Mouse (Mus musculus): ENCODE measurements around the gene Mtcp1.
A peak's percentile ranks its signal among the peaks of the same experiment; 100 is the strongest.

Mtcp1 gene

DNA sequence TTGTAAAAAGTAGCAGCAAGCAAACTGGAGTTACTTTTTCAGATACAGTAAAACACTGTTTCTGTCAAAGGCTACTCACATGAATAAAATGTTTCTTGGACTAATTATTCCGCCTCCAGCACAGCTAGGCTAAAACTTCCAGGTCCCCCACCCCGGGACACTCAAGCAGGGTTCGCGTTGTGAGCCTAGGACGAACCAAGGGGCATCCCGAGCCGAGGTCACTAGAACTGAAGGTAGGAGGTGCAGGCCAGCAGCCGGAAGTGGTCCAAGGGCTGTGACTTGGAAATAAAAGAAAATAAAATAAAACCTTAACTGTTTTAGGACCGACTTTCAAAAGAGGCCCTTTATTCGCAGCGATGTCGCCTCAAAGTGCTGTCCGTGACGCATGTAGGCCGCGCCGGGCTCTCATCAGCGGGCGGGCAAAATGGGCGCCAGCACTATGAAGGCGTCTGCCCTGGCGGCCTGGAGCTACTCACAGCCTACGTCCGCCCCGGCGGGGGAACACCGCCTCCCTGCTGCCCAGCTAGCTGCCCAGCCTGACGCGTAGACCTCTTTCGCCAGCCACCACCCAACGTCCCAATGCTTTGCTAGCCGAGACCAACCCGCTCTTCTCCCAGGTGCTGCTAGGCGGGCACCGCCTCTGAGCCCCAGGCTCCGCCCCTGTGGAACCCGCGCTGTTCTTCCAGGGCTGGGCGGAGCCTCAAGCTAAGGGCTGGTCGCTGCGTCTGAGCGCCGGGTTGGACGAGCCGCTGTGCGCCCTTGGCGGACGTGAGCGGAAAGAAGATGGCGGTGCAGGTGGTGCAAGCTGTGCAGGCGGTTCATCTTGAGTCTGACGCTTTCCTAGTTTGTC lies at the start of gene Mtcp1, which contains the start of the genes Cmc4 and Brcc3:
Mtcp1 (minus strand) TSS at position 653 of the 850 bp plus-strand sequence.
Cmc4 (minus strand) TSS at position 649 of the 850 bp plus-strand sequence.
Brcc3 (plus strand) TSS at position 693 of the 850 bp plus-strand sequence.
- peak; percentile 91 for DNase-seq (ENCODE audit: low spot score in 2 of 2)

DNA sequence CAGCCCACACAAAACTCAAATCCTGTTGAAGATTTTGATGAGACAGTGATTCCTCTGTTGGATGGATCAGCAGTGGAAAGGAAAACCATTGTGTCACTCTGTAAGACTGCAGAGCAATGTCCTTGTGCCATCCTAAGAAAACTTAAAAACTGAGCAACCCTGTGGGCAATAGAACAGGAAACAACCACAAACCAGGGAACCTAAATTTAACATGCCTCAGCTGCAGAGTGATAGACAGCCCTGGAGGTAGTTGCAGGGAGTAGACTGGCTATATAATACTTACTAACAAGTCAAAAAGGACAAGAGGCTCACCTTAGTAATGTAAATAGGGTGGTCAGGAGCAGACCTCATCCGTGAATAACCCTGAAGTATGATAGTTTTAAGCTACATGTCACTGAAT lies 38.2 kb upstream of the Mtcp1 start:
- no peak for DNase-seq (ENCODE audit: low spot score in 2 of 2)

DNA sequence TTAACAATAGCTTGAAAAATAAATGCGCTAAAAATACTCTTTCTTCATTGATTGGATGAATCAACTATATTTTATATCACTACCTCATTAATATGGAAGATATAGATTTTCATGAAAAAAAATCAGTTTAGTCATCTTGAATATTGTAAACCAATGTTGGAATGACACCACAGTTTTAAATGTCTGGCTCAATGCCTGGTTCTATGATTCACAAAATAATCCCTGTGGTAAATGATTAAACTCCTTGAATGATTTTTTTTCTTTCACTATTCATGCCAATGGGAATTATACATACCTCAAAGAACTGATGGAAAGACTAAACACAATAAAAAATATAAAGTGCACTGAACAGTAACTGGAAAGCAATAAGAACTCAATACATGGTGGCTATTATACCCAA lies 6.7 kb downstream of the Mtcp1 start:
- DNase-seq (ENCODE audit: low spot score in 2 of 2), result no peak

DNA sequence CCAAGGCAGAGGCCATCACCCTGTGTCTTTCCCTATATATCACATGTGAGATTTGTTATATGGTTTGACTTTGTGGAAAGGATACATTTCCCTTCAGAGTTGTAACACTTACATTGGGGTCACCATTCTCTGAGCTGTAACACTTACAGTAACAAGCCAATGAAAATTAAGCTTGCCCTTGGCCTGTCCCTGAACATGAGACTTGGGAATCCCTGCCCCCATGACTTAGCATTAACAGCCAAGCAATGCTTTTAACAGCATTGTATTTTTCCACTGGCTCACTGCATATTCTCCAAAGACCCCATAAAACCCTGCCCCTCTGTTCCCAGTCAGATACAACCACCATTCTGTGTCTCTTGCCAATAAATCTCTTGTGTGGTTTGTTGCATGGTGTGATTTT lies 13.0 kb downstream of the Mtcp1 start:
- DNase-seq (ENCODE audit: low spot score in 2 of 2), result no peak

DNA sequence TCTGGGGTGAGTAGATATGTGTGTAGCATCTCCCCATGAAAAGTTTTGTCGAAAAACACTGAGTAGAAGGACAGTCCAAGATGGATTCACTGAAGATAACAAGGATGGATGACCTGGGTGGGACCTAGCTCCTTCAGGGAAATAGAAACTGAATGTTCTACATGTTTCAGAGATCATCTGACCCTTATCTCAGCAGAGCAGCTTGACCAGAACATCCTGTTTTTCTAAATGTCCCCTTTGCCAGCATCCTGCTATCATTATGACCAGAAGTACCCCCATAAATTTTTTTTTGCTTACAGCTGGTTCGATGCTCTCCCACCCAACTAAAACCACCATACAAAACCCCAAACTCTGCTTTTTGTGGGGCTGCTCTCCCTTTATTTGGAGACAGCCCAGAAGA lies 13.7 kb downstream of the Mtcp1 start:
- no peak for DNase-seq (ENCODE audit: low spot score in 2 of 2)

DNA sequence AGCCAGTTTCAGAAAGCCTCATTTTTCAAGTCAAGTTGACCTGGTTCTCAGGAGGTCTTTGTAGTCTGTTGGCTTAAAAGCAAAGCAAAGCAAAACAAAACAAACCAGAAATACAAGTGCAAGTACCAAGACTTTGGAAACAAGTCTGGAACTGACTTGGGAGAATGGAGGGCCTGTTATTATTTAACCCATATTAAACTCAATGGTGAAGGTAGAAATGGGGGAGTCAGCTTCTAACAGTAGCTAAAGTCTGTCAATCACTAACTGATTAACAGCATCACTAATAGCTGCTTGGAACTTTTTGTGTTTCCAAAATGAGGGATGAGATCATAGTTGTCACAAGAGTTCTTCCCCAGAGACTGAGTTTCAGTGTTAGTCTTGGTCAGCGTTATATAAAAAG lies 16.9 kb downstream of the Mtcp1 start:
- DNase-seq (ENCODE audit: low spot score in 2 of 2), result no peak

DNA sequence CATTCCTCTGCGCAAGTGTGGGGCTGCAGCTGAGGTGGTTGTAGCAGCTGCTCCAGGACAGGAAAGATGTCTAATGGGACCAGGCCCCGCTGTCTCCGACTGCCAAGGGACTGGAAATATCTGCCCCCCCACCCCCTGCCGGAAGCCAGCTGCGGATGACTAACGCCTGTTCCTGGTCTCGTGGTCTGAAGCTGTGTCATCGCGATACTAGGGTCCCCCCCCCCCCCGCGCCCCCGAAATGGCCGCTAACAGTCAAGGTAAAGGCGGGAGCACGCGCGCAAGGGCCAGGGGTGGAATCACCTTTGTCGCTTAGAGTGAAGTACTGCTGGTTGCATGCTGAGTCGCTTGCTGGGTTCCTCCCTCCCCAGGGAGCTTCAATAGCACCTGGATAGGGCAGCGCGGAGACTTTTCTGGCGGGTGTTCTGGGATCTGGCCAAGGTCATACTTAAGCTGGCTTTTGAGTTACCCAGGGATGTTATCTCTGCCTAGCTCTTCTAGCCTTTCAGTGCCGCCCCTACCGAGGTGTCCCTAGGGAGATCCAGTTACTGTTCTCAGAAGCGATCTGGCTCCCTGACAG lies 34.1 kb downstream of the Mtcp1 start, which contains the start of the genes Fundc2 and F8:
Fundc2 (plus strand) TSS at position 205 of the 577 bp plus-strand sequence.
F8 (minus strand) TSS at position 421 of the 577 bp plus-strand sequence.
- DNase-seq (ENCODE audit: low spot score in 2 of 2), result peak; percentile 73 to 89

DNA sequence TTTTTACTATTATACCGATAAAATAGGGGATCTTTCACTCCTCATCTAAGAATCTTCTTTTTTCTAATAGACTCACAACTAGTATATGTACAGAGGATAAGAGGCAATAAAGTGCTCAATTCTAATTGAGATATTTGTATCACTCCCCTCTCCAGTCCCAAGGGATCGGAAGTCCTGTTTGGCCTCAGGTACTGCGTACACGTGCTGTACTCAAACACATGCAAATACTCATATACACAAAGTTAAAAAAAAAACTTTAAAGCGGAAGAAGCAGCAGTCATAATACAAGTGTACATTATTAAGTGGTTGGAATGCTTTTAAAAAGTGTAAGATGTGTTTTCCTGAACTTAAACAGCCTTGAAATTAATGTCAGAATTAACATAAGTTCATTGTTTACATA lies 34.7 kb downstream of the Mtcp1 start:
- DNase-seq (ENCODE audit: low spot score in 2 of 2), result no peak

DNA sequence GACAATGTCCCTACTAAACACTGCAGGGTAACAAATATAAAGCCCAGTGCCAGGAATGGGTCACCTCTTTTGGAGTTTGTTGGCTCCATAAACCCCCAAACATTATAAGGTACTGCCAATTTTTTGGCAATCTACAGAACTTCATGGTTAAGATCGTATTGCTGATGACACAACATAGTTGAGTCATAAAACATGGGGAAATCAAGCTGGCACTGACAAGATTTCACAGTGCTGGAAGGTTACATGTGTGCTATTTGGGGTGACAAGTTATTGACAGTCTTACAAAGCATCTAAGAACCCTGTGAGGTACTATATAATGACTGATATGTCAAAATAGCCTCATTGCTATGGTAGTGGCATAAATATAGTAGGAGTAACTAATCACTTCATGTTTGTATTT lies 35.2 kb downstream of the Mtcp1 start:
- no peak for DNase-seq (ENCODE audit: low spot score in 2 of 2)

DNA sequence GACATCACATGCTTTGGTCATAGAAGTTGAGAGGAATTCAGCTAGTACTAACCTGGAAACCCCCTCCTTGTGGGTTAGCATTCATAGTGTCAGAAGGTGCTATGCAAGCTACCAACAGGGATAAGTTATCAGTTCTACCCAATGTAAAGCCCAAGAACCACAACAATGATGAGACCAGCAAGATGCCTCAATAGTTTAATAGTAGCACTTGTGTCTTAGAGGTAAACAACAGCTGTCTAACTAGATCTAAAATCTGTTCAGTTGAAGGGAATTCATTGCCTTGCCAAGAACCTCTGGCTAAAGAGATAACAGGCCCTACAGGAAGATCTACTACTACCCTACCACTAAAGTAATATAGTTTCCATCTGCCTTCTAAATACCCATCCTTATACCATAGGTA lies 39.6 kb downstream of the Mtcp1 start:
- no peak for DNase-seq (ENCODE audit: low spot score in 2 of 2)

DNA sequence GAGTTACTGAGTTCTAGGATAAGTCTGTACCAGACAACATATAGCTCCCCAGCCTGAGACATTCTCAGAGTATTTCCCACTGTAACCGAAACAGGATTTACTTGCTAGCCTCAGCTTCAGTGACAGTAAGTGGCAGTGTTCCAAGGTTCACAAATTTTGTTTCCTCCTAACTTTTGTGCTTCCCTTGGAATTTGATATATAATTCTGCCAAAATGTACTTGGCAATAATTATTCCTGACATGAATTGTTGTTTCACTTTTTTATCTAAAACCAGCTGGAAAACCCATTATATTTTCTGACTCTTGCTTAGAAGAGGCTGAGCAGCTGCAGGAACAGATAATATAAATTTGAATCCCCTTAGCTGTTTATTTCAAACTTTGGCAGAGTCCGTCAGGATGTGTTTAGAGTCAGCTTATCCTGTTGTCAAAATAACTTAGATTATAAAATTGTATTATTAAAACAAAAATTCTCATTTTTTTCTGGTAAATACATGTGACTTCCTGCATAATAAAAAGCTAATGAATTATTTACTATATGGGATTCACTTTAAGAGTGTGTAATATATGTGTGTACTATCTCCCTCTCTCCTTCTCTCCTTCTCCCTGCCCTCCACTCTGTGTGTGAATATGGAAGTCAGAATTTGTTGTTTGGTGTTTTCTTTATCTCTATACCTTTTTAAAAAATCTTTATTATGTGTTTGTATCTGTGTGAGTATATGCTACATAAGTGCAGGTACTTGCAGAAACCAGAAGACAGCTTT lies 43.5 kb downstream of the Mtcp1 start:
- no peak for DNase-seq (ENCODE audit: low spot score in 2 of 2)

DNA sequence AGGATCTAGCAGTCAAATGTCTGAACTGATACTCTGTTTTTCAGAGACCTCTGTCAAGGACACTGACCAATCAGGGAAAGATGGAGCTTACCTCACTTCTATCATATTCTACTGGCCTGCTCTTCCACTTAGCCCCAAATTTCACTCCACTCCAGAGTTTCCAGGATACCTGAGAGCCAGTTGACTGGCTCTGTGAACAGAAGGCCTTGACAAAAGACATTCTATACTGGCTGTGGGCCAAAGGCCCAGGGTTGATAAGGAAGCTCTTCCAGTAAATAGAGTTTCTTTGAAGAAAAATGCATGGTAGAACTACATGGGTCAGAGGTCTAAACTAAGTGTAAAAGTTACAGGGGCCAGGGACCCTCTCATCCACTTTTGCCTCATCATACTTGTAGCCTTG lies 46.2 kb downstream of the Mtcp1 start:
- DNase-seq (ENCODE audit: low spot score in 2 of 2), result no peak
